Mouse (Mus musculus) midbrain, postnatal 0 days (tissue): ENCODE measurements around the gene Mical1. TPM values are rescaled to one million over a fixed set of nuclear protein-coding genes. Genes with fewer than 3 reads are reported as not detected.

Source experiments
- ATAC-seq: fragments of 200-750 bp; cut with Nextera tagmentation; 2 replicates; pipeline ENCODE4 v1.8.0; 2017; ENCODE audit warnings: moderate number of reproducible peaks, mild to moderate bottlenecking, moderate TSS enrichment, moderate library complexity; ENCODE audit not compliant: low FRiP score
- DNase-seq: peaks from one replicate; pipeline ENCODE4 v3.0.0-alpha.2; 2015; ENCODE audit warnings: low spot score
- H3K27ac ChIP-seq: fragments of 300-500 bp; sonication (generic); 2 replicates; pipeline ENCODE4 v1.5.1; 2014; ENCODE audit warnings: low read depth, mild to moderate bottlenecking, low read length, mixed read lengths
- H3K27me3 ChIP-seq: fragments of 300-500 bp; sonication (generic); 2 replicates; pipeline ENCODE4 v1.6.1; 2014; ENCODE audit warnings: low read length, control low read depth, mixed read lengths; ENCODE audit not compliant: insufficient read depth
- H3K36me3 ChIP-seq: fragments of 300-500 bp; sonication (generic); 2 replicates; pipeline ENCODE4 v1.6.1; 2014; ENCODE audit warnings: low read length, control low read depth, mixed read lengths; ENCODE audit not compliant: insufficient read depth
- H3K4me1 ChIP-seq: fragments of 300-500 bp; sonication (generic); 2 replicates; pipeline ENCODE4 v1.6.1; 2014; ENCODE audit warnings: mild to moderate bottlenecking, control low read depth, antibody characterized with exemption, low read length, mixed read lengths; ENCODE audit not compliant: insufficient read depth
- H3K4me2 ChIP-seq: fragments of 300-500 bp; sonication (generic); 2 replicates; pipeline ENCODE4 v1.6.1; 2014; ENCODE audit warnings: low read depth, mild to moderate bottlenecking, low read length, mixed read lengths; ENCODE audit not compliant: poor library complexity, severe bottlenecking
- H3K4me3 ChIP-seq: fragments of 300-500 bp; sonication (generic); 2 replicates; pipeline ENCODE4 v1.5.1; 2014; ENCODE audit warnings: low read depth, mild to moderate bottlenecking, low read length, moderate library complexity
- H3K9ac ChIP-seq: fragments of 300-500 bp; sonication (generic); replicated peaks from 2 replicates; pipeline ENCODE4 v1.6.1; 2014; ENCODE audit warnings: mild to moderate bottlenecking, low read length, moderate library complexity, mixed read lengths; ENCODE audit not compliant: poor library complexity, severe bottlenecking
- H3K9me3 ChIP-seq: fragments of 300-500 bp; sonication (generic); 2 replicates; pipeline ENCODE4 v1.6.1; 2016; ENCODE audit warnings: low read length, control low read depth
- CTCF ChIP-seq: IDR thresholded peaks from 2 replicates; pipeline ENCODE4 v1.5.1; 2016; ENCODE audit warnings: antibody characterized with exemption, mild to moderate bottlenecking
- WGBS: fragments of 180-500 bp; shearing (Covaris S2); extraction: QIAGEN DNeasy Blood & Tissue Kit; methylation state at CpG from one replicate; pipeline ENCODE4 v1.1.7; 2014; 5-methylcytosine and 5-hydroxymethylcytosine counted together
- polyA plus RNA-seq: library from polyadenylated mRNA; unstranded; fragments of >200 nt; fragmentation: Nextera tagmentation; extraction: Ambion mirVana; gene quantifications from 2 replicates; pipeline ENCODE4 v1.2.1, GENCODE M21; 2015
- total RNA-seq: library from RNA; depleted of rRNA; stranded (reverse); fragments of >200 nt; gene quantifications from 2 replicates; pipeline ENCODE4 v1.2.3, GENCODE M21; 2014

Mical1 gene
- total and polyA plus RNA-seq, 2 experiments from 2014 or later, result 21.2 to 24.6 TPM

DNA sequence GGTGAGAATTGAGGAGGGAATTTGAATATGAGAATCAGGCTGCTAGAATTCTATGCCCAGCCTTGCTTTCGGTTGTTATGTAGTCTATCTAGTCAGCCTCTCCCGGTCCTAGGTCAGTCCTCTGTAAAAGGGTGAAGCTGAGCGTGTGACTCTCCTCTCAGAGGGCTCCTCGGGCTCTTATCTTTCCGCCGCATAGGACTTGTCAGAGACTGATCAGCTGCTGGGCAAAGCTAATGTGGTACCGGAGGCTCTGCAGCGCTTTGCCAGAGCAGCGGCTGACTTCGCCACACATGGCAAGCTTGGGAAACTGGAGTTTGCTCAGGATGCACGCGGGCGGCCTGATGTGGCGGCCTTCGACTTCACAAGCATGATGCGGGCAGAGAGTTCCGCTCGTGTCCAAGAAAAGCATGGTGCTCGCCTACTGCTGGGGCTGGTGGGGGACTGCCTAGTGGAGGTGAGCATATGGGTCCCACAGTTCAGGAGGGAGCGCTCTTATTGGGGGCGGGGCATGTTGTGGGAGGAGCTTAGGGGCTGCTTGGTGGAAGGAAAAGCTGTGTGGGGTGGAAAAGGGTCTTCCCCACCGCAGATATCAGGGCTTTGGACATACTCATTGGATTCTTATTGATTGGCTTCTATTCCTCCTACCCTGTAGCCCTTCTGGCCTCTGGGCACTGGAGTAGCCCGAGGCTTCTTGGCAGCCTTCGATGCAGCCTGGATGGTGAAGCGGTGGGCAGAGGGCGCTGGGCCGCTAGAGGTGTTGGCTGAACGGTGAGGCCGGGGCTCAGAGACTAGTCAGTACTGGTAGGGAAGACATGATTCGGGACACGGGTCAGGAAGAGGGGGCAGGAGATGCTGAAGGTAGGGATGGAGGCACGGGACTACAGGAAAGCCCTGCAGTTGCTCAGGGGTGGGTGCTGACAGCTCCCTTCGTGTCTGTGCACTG is 5.1 kb downstream of the Mical1 start:
- H3K4me3 ChIP-seq, result no peak overlapping the region
- H3K9ac ChIP-seq, result no peak overlapping the region
- H3K27me3 ChIP-seq, result no peaks in the 10 kb centered on the region
- no peaks in the 10 kb centered on the region for H3K4me1 ChIP-seq
- ATAC-seq (no peak), DNase-seq (no peak)
- 76% methylated on average over 33 of the region's 33 CpGs for WGBS
- no peak for TF ChIP-seq CTCF
- H3K9me3 ChIP-seq, result no peaks in the 10 kb centered on the region
- H3K4me2 ChIP-seq, result no peak overlapping the region
- H3K27ac ChIP-seq, result no peak overlapping the region
- H3K36me3 ChIP-seq, result peaks cover 13% of the 10 kb centered on the region; the same call in 1 of the 2 replicates

GRCm38 (mm10) chr10:41482446-41482845 is 6.3 kb downstream of the Mical1 start:
- Histone ChIP-seq H3K27me3 (no peaks in the 10 kb centered on the region), H3K27ac (no peak overlapping the region), H3K4me2 (no peak overlapping the region), H3K36me3 (peaks cover 19% of the 10 kb centered on the region; the same call in 1 of the 2 replicates), H3K9me3 (no peaks in the 10 kb centered on the region), H3K4me3 (no peak overlapping the region), H3K9ac (no peak overlapping the region), H3K4me1 (no peaks in the 10 kb centered on the region)
- ATAC-seq (no peak), DNase-seq (peak; percentile 41)
- 82% methylated on average over 7 of the region's 7 CpGs for WGBS
- no peak for TF ChIP-seq CTCF

GRCm38 (mm10) chr10:41485778-41486177 is 9.7 kb downstream of the Mical1 start:
- H3K9me3 ChIP-seq, result no peaks in the 10 kb centered on the region
- H3K27me3 ChIP-seq, result no peaks in the 10 kb centered on the region
- no peak for TF ChIP-seq CTCF
- no peak overlapping the region for H3K27ac ChIP-seq
- no peak overlapping the region for H3K4me2 ChIP-seq
- H3K4me3 ChIP-seq, result no peak overlapping the region
- peaks cover 19% of the 10 kb centered on the region; the same call in 1 of the 2 replicates for H3K36me3 ChIP-seq
- WGBS, result 91% methylated on average over 16 of the region's 16 CpGs
- DNase-seq (no peak), ATAC-seq (no peak)
- no peak overlapping the region for H3K9ac ChIP-seq
- no peaks in the 10 kb centered on the region; the same call in none of the 2 replicates for H3K4me1 ChIP-seq

DNA sequence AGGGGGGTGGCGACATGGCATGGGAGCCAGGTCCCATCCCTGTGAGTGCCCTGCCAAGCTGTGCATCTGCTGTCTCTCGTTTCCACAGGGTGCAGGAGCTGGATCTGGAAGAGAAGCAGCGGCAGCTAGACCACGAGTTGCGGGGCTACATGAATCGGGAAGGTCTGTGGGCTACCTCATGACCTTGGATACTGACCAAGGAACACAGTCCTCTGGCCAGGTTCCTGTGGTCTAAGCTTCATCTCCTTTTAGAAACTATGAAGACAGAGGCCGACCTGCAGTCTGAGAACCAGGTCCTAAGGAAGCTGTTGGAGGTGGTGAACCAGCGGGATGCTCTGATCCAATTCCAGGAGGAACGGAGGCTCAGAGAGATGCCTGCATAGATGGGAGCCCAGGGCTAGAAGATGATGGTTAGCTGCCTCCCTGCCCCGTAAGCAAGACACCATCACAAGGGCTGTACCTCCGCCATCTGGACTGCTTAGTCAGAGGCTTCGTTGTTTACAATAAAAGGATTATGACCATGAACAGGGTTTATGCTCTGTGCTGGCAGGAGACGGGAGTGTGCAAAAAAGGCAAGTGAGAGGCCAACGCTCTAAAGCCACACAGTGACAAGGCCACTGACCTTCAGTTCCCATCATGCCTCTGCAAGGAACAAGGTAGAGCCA is 10.5 kb downstream of the Mical1 start:
- Histone ChIP-seq H3K27me3 (no peaks in the 10 kb centered on the region), H3K9ac (no peak overlapping the region), H3K27ac (no peak overlapping the region), H3K4me1 (no peaks in the 10 kb centered on the region; the same call in none of the 2 replicates), H3K4me3 (no peak overlapping the region), H3K4me2 (no peak overlapping the region), H3K36me3 (peaks cover 19% of the 10 kb centered on the region; the same call in 1 of the 2 replicates), H3K9me3 (no peaks in the 10 kb centered on the region)
- WGBS, result 62% methylated on average over 14 of the region's 14 CpGs
- no peak for ATAC-seq
- no peak for TF ChIP-seq CTCF
- DNase-seq, result no peak

DNA sequence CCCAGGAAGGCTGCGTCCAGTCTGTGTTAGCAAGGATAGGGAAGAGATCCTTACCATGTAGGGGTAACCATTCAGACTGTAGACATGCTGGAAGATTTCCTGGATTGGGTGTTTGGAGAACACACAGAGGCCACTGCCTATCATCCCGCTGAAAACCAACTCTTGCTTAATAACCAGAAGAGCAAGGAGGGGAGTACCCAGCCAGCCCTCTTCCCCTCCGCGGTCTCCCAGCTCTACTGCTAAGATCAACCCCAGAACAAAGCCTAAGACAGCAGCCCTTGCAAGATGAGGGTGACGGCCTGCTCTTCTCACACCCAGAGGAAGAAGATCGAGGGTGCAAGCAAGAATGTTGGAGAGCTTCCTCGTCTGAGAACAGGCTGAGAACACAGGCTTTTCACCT is 12.8 kb downstream of the Mical1 start:
- H3K27me3 ChIP-seq, result no peaks in the 10 kb centered on the region
- 0 out of 2 replicates have a peak overlapping the region, but pooled peaks have one; percentile 81 for H3K9ac ChIP-seq
- peak overlapping the region; percentile 92 for H3K4me2 ChIP-seq
- 43% methylated on average over 7 of the region's 7 CpGs for WGBS
- no peak overlapping the region for H3K27ac ChIP-seq
- ATAC-seq, result no peak
- no peak for TF ChIP-seq CTCF
- peak overlapping the region; percentile 76; the same call in 1 of the 2 replicates for H3K4me3 ChIP-seq
- H3K9me3 ChIP-seq, result no peaks in the 10 kb centered on the region
- no peaks in the 10 kb centered on the region; the same call in none of the 2 replicates for H3K4me1 ChIP-seq
- H3K36me3 ChIP-seq, result peaks cover 17% of the 10 kb centered on the region; the same call in 1 of the 2 replicates
- no peak for DNase-seq
